Mouse (Mus musculus) urinary bladder, postnatal 4 days (tissue): Measurements from ENCODE around the gene Has3.

Source experiments
- DNase-seq, 2 experiments: peaks; one replicate each; pipeline ENCODE4 v3.0.0; 2021 to 2022; ENCODE audit warnings: low spot score in 2 of 2

Gene Has3

GRCm38 (mm10) chr8:106929155-106929913, 59.3 kb downstream of the Has3 start:
- DNase-seq = peak in 1 of 2 experiments; percentile 38

- no peak for DNase-seq
Observed at GRCm38 (mm10) chr8:106929921-106930320, 59.9 kb downstream of the Has3 start.

- DNase-seq = peak in 1 of 2 experiments; percentile 27
Observed at GRCm38 (mm10) chr8:106932376-106933065, 62.5 kb downstream of the Has3 start.

GRCm38 (mm10) chr8:106933506-106934143, 63.6 kb downstream of the Has3 start:
- no peak for DNase-seq
